Mouse (Mus musculus) liver, adult 2 months (tissue): ENCODE data around the gene Mrps15. TPM values are rescaled to one million over a fixed set of nuclear protein-coding genes. Genes with fewer than 3 reads are reported as not detected.

Experiments
- DNase-seq: peaks from one replicate; pipeline ENCODE4 v3.0.0-alpha.2; 2011; ENCODE audit warnings: low read depth, low spot score; ENCODE audit errors: extremely low read depth
- H3K27ac ChIP-seq: fragments of 200-500 bp; replicated peaks from 2 replicates; pipeline ENCODE4 v1.5.1; 2012; ENCODE audit warnings: low read depth, mild to moderate bottlenecking, control low read depth, inconsistent platforms, low read length; ENCODE audit not compliant: insufficient read depth
- H3K27me3 ChIP-seq: fragments of 200-500 bp; 2 replicates; pipeline ENCODE4 v1.6.1; 2012; ENCODE audit warnings: mild to moderate bottlenecking, moderate library complexity, low read length, inconsistent platforms; ENCODE audit not compliant: control insufficient read depth, insufficient read depth
- H3K36me3 ChIP-seq: fragments of 200-500 bp; 2 replicates; pipeline ENCODE4 v1.6.1; 2012; ENCODE audit warnings: low read length, inconsistent platforms; ENCODE audit not compliant: control insufficient read depth, insufficient read depth
- H3K4me1 ChIP-seq: fragments of 200-500 bp; 2 replicates; pipeline ENCODE4 v1.6.1; 2011; ENCODE audit warnings: low read length; ENCODE audit not compliant: control insufficient read depth, insufficient read depth
- H3K4me3 ChIP-seq: fragments of 200-500 bp; 2 replicates; pipeline ENCODE4 v1.5.1; 2011; ENCODE audit warnings: low read depth, mild to moderate bottlenecking, control low read depth, low read length, moderate library complexity; ENCODE audit not compliant: insufficient read depth
- H3K79me2 ChIP-seq: fragments of 200-500 bp; 2 replicates; pipeline ENCODE4 v1.6.1; 2012; ENCODE audit warnings: inconsistent platforms, mild to moderate bottlenecking, low read length, moderate library complexity; ENCODE audit not compliant: control insufficient read depth, insufficient read depth
- H3K9ac ChIP-seq: fragments of 200-500 bp; 2 replicates; pipeline ENCODE4 v1.6.1; 2012; ENCODE audit warnings: low read depth, mild to moderate bottlenecking, control low read depth, inconsistent platforms, low read length
- CTCF ChIP-seq: fragments of 200-500 bp; IDR thresholded peaks from 2 replicates; pipeline ENCODE4 v1.5.1; 2011; ENCODE audit warnings: low read depth, low read length, control low read depth
- POLR2A ChIP-seq: fragments of 200-500 bp; IDR thresholded peaks from 2 replicates; pipeline ENCODE4 v1.6.1; 2011; ENCODE audit warnings: low read length, control low read depth; ENCODE audit not compliant: insufficient read depth; ENCODE audit errors: extremely low read depth
- WGBS: fragments of 180-500 bp; shearing (Covaris S2); methylation state at CpG from one replicate; pipeline ENCODE4 v1.1.7; 2018; 5-methylcytosine and 5-hydroxymethylcytosine counted together
- polyA plus RNA-seq: library from polyadenylated mRNA; depleted of rRNA; stranded (reverse); fragments of >200 nt; gene quantifications from 2 replicates; pipeline ENCODE4 v1.2.3, GENCODE M21; 2012; rRNA removed
- total RNA-seq: library from RNA; depleted of rRNA; stranded (reverse); fragments of >200 nt; gene quantifications from 2 replicates; pipeline ENCODE4 v1.2.3, GENCODE M21; 2014; rRNA removed

Mrps15 gene
- total RNA-seq (31.0 and 31.8 TPM in 2 replicates), polyA plus RNA-seq (31.0 and 35.7 TPM in 2 replicates)

DNA sequence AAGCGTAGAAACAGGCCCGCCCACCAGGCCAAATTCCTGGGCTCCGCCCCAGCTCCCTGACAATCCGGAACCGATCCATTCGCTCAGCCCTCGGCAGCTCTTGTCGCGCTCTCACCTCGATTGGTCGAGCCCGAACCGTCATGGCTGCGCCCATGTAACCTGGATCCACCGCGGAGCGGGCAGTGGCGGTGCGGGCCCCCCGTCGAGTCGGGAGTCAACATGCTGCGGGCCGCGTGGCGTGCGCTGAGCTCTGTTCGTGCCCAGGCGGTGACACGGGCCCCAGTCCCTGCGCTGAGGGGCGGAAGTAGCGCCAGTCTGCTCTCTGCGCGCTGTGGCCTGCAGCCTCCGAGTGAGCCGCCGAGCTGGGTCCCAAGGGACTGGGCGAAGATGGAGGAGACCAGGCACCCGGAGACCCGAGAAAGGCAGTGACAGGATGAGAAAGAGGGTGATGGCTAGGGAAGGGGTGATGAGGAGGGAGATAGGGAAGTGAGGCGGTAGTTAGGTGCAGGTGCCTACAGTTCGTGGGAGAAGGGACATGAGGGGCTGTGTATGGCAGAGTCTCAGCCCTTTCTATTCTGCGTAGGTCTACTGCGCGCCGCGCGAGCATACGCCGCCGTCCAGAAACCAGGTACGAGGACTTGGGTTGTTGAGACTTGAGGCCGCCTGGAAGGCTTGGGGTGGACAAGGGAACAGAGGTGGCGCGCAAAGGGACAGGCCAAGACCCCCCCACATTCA is at the start of gene Mrps15:
Gene Mrps15 (plus strand): TSS at position 75 of the 735 bp plus-strand sequence.
- H3K79me2 ChIP-seq = no peaks in the 10 kb centered on the region
- under 1% methylated on average over 56 of the region's 56 CpGs for WGBS
- no peaks in the 10 kb centered on the region for H3K27me3 ChIP-seq
- H3K9ac ChIP-seq = peak within 1 kb of the TSS; percentile 95
- H3K36me3 ChIP-seq = peaks cover 8% of the 10 kb centered on the region; the same call in 1 of the 2 replicates
- peaks cover 3% of the 10 kb centered on the region for H3K4me1 ChIP-seq
- H3K27ac ChIP-seq = peak within 1 kb of the TSS; percentile 51
- peak within 1 kb of the TSS; percentile 91 for H3K4me3 ChIP-seq
- no peak for TF ChIP-seq CTCF
- 0 out of 2 replicates have a peak, but pooled peaks have one; percentile 44 for TF ChIP-seq POLR2A
- DNase-seq = peak; percentile 78

DNA sequence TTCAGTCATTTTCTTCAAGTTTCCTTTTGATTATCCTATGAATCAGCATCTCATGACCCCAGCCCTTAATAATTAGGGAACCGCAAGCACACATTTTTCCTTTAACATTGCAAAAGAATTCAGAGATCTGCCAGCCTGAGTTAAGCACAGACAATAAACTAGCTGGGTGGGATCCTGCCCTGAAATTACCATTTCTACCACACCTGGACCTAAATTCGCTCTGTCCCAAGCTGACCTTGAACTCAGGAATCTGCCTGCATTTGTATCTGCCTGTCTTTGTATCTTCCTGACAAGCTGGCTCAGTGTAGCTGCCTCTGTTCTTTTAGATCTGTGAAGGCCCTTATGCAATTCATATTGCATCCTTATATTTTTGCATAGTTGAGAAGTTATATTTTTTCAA is 48.9 kb upstream of the Mrps15 start:
- H3K79me2 ChIP-seq = no peaks in the 10 kb centered on the region
- H3K4me3 ChIP-seq = no peak overlapping the region
- TF ChIP-seq CTCF = no peak
- H3K9ac ChIP-seq = no peak overlapping the region
- H3K27me3 ChIP-seq = no peaks in the 10 kb centered on the region
- 82% methylated on average over 2 of the region's 2 CpGs for WGBS
- no peaks in the 10 kb centered on the region for H3K36me3 ChIP-seq
- DNase-seq = no peak
- no peaks in the 10 kb centered on the region for H3K4me1 ChIP-seq
- no peak overlapping the region for H3K27ac ChIP-seq

DNA sequence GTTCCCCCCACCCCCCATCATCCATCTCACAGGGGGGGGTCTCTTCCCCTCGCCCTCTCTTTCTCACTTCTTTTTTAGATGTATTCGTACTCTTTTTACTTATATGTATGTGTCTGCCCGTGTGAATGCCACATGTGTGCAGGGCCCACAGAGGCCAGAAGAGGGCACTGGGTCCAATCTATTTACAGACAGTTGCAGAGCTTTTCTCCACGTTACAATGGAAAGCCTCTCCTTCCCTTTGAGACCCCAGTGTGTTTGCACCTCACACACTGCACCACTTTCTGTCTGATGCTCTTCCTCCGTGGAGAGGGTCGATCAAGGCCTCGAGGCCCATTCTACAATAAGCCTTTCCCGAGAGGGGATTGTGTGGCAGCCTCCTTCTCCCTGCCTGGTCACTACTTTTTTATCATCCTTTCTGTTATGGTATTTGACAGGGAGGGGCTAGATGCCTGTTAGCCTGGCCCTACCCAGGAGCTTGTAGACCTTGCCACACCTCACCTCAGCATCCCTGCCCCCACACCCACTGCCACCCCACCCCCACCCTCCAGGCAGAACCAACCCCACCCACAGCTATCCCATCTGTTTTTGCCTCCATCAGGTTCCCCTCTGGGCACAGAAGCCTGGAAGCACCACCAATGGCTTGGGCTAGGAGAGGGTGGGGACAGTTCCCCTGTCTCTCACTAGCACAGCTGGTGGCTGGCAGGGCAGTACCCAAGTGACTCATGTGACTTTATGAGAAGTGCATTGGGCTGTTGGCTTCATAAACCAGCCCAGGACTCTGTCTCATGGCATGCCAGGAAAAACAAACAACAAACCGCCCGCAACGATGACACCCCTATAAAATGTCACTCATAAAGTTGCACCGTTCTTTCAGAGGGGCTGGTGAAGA is 45.2 kb upstream of the Mrps15 start:
- Histone ChIP-seq H3K79me2 (no peaks in the 10 kb centered on the region), H3K27me3 (no peaks in the 10 kb centered on the region), H3K36me3 (no peaks in the 10 kb centered on the region), H3K4me3 (no peak overlapping the region), H3K4me1 (no peaks in the 10 kb centered on the region), H3K9ac (no peak overlapping the region), H3K27ac (no peak overlapping the region)
- WGBS = 85% methylated on average over 12 of the region's 12 CpGs
- TF ChIP-seq CTCF (no peak), POLR2A (no peak)
- DNase-seq = no peak

DNA sequence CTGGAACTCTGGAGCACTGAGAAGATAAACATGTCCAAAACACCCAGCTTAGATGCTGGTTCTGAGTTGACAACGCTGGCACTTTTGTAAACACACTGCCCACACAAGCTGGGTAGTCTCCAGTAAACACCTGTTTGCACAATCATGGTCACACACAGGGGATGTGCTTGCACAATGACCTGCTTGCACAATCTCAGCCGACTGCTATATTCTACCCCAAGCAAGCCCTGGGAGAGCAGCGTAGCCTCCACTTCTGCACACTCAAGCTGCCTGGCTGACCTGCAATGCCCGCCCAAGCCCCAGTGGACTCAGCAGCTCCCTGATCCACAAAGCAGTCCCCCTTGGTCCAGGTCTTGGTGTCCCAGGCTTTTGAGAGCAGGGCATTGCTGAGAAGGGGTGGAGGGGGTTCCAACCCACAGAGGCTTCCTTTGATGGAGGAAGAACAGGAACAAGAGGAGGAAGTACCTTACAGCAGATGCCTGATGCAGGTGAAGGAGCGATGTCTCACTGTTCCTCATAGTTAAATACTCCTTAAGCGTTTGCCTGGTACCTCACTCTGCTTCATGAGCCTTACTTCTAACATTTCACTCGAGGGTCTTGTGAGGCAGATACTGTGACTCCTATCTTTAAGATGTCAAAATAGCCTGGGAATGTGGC is 28.9 kb upstream of the Mrps15 start:
- Histone ChIP-seq H3K27ac (no peak overlapping the region), H3K27me3 (no peaks in the 10 kb centered on the region), H3K9ac (no peak overlapping the region), H3K79me2 (no peaks in the 10 kb centered on the region), H3K36me3 (no peaks in the 10 kb centered on the region), H3K4me1 (peaks cover 4% of the 10 kb centered on the region; the same call in 1 of the 2 replicates), H3K4me3 (no peak overlapping the region)
- no peak for TF ChIP-seq CTCF
- TF ChIP-seq POLR2A = no peak
- DNase-seq = peak; percentile 50
- WGBS = 44% methylated on average over 7 of the region's 7 CpGs

DNA sequence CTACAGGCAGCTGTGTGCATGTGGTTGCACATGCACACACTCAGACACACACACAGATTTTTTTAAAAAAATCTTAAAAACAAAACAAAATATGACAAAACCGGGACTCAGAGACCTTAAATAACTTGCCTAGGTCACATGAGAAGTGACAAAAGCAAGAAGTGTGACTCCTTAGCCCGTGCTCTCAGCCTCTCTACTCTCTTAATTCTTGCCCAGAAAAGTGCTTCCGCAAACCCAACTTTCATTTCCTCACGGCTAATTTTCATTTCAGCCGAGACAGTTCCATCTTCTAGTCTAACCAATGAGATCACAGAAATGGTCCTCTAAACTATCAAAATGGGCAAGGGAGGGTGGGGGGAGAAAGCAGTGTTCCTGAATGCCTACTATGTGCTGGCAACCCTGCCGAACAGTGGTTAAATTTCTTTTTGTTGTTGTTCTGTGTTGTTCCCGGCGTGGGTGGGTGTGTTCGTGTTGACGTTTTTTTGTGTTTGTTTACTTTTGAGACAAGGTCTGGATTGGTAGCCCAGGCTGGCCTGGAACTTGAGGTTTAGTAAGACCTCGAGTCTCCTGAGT is 27.7 kb upstream of the Mrps15 start:
- Histone ChIP-seq H3K4me3 (no peak overlapping the region), H3K9ac (no peak overlapping the region), H3K4me1 (peaks cover 4% of the 10 kb centered on the region; the same call in 1 of the 2 replicates), H3K36me3 (no peaks in the 10 kb centered on the region), H3K27me3 (no peaks in the 10 kb centered on the region), H3K79me2 (no peaks in the 10 kb centered on the region), H3K27ac (no peak overlapping the region)
- DNase-seq = peak; percentile 43
- TF ChIP-seq CTCF = no peak
- 85% methylated on average over 11 of the region's 11 CpGs for WGBS
